Mouse (Mus musculus) hematopoietic stem cell, adult 5-6 weeks (primary cell): ENCODE results near the gene Prkce. TPM values are rescaled to one million over a fixed set of nuclear protein-coding genes. Genes with fewer than 3 reads are reported as not detected.

Experiments used
- ATAC-seq, 2 experiments: fragments of 125-278 bp in 1 of 2; replicated peaks in 1 of 2; 2 replicates each; pipeline ENCODE4 v1.8.0; 2016 to 2017; ENCODE audit warnings: inconsistent platforms in 2 of 2, mild to moderate bottlenecking in 2 of 2, moderate number of reproducible peaks in 2 of 2, low read depth in 1 of 2, moderate TSS enrichment in 1 of 2; ENCODE audit not compliant: low FRiP score in 2 of 2, poor library complexity in 2 of 2, severe bottlenecking in 2 of 2, insufficient read depth in 1 of 2, low TSS enrichment in 1 of 2
- total RNA-seq: library from RNA; stranded (forward); fragments of 172-1452, 232-1000 nt; gene quantifications from 2 replicates; pipeline ENCODE4 v1.2.3, GENCODE M21; 2017

Gene Prkce
- total RNA-seq, 1 experiment from 2014 or later = 15.4 TPM

DNA sequence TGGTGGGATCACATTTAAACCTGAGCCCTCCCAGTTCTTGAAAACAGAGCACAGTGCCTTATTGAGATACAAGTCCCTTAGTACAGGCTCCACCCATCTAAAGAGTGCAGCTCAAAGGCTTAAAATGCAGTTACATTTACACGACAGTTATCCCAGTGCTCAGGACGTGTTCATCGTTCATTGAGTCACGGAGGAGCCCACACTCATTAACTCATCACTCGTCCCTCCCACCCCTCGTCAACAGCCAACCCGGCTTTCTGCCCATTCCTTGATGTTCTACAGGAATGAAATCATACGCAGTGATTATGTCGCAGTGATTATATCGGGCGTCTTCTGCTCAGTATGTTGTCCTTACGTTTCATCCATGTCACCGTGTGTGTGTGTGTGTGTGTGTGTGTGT lies 102.9 kb downstream of the Prkce start:
- ATAC-seq = no peak

DNA sequence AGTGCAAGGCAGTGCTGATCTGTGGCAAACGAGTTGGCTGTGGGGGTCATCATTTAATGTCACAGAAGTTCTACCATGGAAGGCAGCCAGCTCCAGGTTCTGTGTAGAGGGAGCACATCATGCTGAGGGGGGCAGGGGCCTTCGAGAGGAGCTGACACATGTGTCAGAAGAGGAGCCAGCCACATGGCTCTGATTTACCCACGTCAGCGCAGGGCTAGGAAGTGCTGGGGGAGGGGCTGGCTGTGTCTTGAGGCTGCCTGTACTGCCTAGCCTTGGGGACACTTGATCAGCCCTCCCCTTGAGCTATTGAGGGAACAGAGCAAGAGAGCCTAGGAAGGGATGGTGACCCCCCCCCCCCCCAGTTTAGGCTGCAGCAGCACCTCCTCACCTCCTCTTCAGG lies 103.7 kb downstream of the Prkce start:
- no peak for ATAC-seq

GRCm38 (mm10) chr17:86272961-86273360 lies 105.4 kb downstream of the Prkce start:
- ATAC-seq = no peak

DNA sequence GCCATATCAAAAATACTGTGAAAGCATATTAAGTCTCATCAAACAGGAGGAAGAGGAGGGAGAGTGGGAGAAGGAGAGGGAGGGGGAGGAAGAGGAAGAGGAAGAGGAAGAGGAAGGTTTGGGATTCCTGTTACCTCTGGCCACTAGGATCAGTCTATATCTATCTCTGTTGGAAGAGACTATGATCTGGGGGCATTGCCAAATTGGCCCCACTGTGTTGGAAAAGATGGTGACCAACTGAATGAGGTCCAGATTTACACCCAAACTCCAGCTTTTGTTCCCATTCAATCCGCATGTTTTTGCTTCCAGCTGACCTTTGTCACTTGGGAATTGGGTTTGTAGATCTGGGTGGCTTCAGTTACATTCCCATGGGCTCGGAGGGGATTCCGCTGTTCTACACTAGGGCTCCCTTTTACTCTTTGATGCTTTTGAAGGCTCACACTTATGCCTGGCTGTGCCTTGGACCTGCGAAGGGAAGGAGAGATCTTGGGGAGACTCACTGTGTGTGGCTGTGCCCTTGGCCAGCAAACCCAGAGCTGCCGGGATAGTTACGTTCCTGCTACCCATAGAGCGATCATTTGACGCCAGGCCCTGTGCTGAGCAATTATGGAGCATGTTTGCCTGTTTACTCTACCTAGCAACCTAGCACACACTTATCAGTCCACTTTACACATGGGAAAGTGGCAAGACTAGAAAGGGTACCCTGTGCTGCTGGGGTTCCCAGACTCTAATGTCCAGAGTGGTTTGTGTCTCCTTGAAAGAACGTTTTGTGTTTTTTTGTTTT lies 106.2 kb downstream of the Prkce start:
- no peak for ATAC-seq

GRCm38 (mm10) chr17:86274350-86274744 lies 106.8 kb downstream of the Prkce start:
- no peak for ATAC-seq

DNA sequence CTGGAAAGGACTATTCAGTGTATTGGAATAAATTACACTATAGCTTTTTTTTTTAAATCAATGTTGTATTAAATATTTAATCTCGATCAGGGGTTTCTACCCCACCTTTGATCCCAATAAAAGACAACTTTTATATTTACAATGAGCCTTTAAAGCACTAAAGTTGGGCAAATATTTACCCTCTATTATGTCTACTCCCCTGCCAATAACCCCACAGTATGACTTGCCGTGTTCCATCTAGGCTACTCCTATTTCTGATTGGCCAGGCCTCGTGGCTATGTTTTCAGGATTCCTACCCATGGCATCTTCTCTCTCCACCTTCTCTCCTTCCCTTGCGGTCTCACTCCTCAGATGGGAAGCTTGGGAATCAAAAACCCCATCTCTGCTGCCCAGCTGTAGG lies 108.8 kb downstream of the Prkce start:
- ATAC-seq = no peak

DNA sequence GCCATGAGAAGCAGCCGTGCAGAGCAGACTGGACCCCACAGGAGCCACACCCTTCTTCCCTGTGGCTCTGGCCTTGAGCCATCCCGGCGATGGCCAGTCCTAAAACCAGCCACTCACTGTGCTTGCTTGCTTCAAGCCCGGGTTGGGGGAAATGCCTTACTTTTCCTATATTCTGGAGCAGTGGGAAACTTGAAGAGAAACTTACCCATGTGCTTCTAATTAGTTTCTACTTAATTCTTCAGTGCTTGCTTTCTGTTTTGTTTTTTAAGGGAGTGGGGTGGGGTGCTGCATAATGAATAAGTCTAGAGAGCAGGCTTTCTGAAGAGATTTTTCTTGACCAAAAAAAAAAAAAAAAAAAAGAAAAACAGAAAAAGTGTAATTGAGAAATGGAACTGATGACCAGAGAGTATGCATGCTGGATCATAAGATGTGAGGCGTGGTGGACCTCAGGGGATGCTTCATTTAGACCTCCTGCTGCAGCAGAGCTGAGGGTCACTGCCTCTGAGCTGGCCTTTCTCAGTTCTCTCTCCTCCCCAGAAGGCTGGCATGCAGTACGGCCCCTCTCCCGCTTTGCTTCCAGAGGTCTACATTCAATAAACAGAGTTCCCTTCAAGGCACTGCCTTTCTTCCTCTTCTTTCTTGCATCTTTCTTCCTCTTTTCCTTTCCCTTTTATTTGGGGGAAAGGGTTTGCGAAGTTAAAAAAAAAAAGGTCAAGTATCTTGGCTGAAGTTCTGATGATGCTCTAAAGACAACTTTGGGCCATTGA lies 109.6 kb downstream of the Prkce start:
- ATAC-seq = no peak

- peak; percentile 80 to 85 for ATAC-seq
Measured at GRCm38 (mm10) chr17:86277999-86278526, 110.5 kb downstream of the Prkce start.

DNA sequence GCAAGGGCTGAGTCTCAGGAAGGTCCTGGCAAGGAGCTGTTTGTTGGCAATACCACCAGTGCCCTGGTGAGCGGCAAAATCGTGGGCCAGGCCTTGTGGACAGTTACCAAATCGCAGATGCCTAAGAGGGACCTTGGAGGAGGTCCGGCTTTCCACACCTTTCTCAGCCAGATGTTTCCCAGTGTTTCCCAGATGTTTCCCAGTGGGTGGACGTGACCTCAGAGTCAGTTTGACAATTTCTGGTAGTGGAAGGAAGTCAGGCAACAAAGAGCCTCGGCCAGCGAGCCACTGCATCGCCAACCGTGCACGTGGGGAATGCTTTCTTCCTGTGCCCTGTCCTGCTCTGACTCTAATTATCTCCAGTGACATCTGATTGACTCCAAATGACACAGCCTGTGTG lies 112.2 kb downstream of the Prkce start:
- no peak for ATAC-seq

DNA sequence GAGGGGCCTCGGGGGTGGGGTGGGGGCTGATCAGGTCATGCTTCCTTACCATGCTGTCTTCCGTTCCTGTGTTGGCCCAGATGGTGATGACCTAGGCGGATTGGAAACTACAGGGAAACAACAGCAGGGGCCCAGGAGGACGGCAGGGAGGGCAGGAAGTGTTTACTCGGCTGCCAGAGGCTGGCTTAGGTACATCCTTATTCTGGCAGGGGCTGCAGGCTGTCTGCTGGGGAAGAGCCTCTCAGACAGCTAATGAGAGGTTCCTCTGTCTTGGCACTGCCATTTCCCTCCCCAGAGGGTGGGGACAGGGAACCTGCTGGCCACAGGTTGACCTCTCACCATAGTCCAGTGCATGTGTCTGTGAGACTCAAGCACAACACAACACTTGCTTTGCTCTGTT lies 116.2 kb downstream of the Prkce start:
- peak; percentile 43 to 46; a peak in 2 of 4 replicates for ATAC-seq

- no peak for ATAC-seq
Measured at GRCm38 (mm10) chr17:86285058-86285457, 117.5 kb downstream of the Prkce start.

- no peak for ATAC-seq
Measured at GRCm38 (mm10) chr17:86286747-86287271, 119.2 kb downstream of the Prkce start.

- no peak for ATAC-seq
Measured at GRCm38 (mm10) chr17:86292711-86293110, 125.1 kb downstream of the Prkce start.

GRCm38 (mm10) chr17:86293247-86293744 lies 125.7 kb downstream of the Prkce start:
- ATAC-seq = peak; percentile 65 to 70

DNA sequence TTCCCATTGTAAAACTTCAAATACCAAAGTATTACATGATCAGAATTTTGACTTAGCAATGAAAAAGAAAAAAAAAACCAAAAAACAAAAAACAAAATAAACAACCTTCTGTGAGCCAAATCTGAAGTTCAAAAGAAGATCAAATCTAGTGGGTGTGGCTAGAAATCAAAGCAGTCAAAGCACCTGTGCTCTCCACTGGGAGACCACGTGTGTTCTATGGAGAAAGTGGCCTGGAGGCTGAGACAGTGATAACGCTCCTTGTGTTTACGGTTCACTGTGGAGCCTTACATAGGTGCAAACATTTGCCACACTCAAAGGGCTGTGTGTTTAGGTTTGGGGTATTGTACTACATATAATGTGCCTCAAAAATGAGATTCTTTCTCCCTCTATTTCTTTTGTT lies 132.0 kb downstream of the Prkce start:
- ATAC-seq = no peak

DNA sequence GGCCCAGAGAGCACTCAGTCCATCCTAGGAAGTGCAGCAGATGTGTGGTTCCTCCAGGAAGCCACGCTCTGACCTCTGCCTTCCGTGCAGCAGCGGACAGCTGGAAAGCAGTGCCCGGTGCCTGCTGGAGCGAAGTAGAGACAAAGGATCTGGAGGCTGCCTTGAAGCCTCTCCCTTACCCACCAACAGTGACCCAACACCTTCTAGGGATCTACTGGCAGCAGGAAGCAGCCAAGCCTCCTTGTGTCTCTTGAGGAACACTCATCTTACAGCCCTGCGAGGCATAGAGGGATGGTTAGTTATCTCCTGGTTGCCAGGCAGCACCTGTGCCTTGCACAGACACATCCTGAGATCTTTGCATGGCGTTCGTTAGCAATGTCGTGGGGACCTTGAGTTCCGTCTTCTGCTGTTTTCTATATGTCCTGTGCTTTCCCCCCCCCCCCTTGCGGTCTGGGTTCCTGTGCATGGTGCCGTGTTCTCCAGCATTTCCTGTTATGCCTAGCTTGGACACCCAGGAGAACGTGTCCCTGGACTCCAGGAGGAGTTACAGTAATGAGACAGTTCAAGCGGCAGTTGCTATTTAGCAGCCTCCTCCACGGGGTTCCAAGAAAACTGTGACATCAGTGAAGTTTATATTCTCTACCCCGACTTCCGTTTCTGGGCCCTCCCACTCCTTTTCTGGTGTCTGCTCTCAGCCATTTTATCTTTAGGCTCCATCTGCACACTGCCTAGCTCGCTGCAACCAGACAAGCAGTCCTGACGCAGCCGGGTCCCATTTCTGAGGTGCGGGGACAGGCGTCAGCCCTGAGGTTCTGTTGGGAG lies 133.4 kb downstream of the Prkce start:
- peak; percentile 70 to 85 for ATAC-seq

GRCm38 (mm10) chr17:86302266-86302665 lies 134.7 kb downstream of the Prkce start:
- ATAC-seq = no peak
